Mouse (Mus musculus) embryonic facial prominence, embryonic 13.5 days (tissue): ENCODE results near the gene Arhgap15. TPM values are rescaled to one million over a fixed set of nuclear protein-coding genes. Genes with fewer than 3 reads are reported as not detected.
A peak's percentile ranks its signal among the peaks of the same experiment; 100 is the strongest.

ENCODE experiments used
- ATAC-seq: fragments of 200-750 bp; cut with Nextera tagmentation; 2 replicates; pipeline ENCODE4 v1.8.0; 2017; ENCODE audit warnings: low read depth; ENCODE audit not compliant: insufficient number of reproducible peaks, insufficient read depth, low FRiP score, low TSS enrichment
- H3K27ac ChIP-seq: fragments of 300-500 bp; sonication (generic); 2 replicates; pipeline ENCODE4 v1.5.1; 2015; ENCODE audit warnings: moderate library complexity, mild to moderate bottlenecking, inconsistent platforms
- H3K27me3 ChIP-seq: fragments of 300-500 bp; sonication (generic); 2 replicates; pipeline ENCODE4 v1.6.1; 2015; ENCODE audit warnings: mild to moderate bottlenecking, inconsistent platforms
- H3K36me3 ChIP-seq: fragments of 300-500 bp; sonication (generic); 2 replicates; pipeline ENCODE4 v1.6.1; 2015; ENCODE audit warnings: mild to moderate bottlenecking, inconsistent platforms
- H3K4me1 ChIP-seq: fragments of 300-500 bp; sonication (generic); 2 replicates; pipeline ENCODE4 v1.6.1; 2015; ENCODE audit warnings: inconsistent platforms
- H3K4me2 ChIP-seq: fragments of 300-500 bp; sonication (generic); 2 replicates; pipeline ENCODE4 v1.6.1; 2015; ENCODE audit warnings: moderate library complexity, mild to moderate bottlenecking, inconsistent platforms
- H3K4me3 ChIP-seq: fragments of 300-500 bp; sonication (generic); 2 replicates; pipeline ENCODE4 v1.5.1; 2015; ENCODE audit warnings: mild to moderate bottlenecking, inconsistent platforms
- H3K9ac ChIP-seq: fragments of 300-500 bp; sonication (generic); 2 replicates; pipeline ENCODE4 v1.6.1; 2015; ENCODE audit warnings: mild to moderate bottlenecking, inconsistent platforms
- H3K9me3 ChIP-seq: fragments of 300-500 bp; sonication (generic); 2 replicates; pipeline ENCODE4 v1.6.1; 2016; ENCODE audit warnings: inconsistent platforms
- WGBS: fragments of 180-500 bp; shearing (Covaris S2); methylation state at CpG from one replicate; pipeline ENCODE4 v1.1.7; 2015; ENCODE audit warnings: mixed read lengths; 5-methylcytosine and 5-hydroxymethylcytosine counted together
- polyA plus RNA-seq: library from polyadenylated mRNA; unstranded; fragments of >200 nt; fragmentation: Nextera tagmentation; extraction: Ambion mirVana; gene quantifications from 2 replicates; pipeline ENCODE4 v1.2.1, GENCODE M21; 2015

Arhgap15 gene
- polyA plus RNA-seq, 1 experiment from 2014 or later = 1.6 TPM

GRCm38 (mm10) chr2:44299156-44299555, 550.5 kb downstream of the Arhgap15 start:
- Histone ChIP-seq H3K9ac (no peak overlapping the region), H3K4me2 (no peak overlapping the region), H3K4me1 (peaks cover 4% of the 10 kb centered on the region; the same call in 1 of the 2 replicates), H3K9me3 (no peaks in the 10 kb centered on the region), H3K36me3 (no peaks in the 10 kb centered on the region), H3K27ac (no peak overlapping the region), H3K27me3 (no peaks in the 10 kb centered on the region), H3K4me3 (no peak overlapping the region)
- no peak for ATAC-seq
- 84% methylated on average over 3 of the region's 3 CpGs for whole genome bisulfite sequencing

- no peaks in the 10 kb centered on the region for H3K9me3 ChIP-seq
- no peak for ATAC-seq
Observed at GRCm38 (mm10) chr2:44299909-44300308, 551.3 kb downstream of the Arhgap15 start.

DNA sequence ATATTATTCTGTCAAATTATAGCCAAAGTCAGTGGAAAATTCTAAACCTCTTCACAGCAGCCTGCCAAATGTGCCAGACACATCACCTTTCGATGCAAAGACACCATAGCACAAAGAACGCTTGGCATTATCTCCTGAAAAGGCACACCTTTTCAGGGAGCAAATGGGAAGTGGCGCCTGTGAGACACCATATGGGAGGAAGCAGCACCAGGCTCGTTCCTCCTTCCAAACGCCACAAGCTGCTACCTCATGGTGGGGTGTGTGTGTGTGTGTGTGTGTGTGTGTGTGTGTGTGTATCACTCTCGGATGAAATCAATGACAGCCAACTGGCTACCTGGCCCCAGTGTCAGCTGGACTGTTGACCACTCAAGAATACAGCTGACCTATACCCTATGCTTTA, 551.8 kb downstream of the Arhgap15 start:
- ATAC-seq = no peak
- H3K36me3 ChIP-seq = no peaks in the 10 kb centered on the region
- no peak overlapping the region for H3K9ac ChIP-seq
- no peaks in the 10 kb centered on the region for H3K27me3 ChIP-seq
- H3K27ac ChIP-seq = no peak overlapping the region
- H3K4me3 ChIP-seq = no peak overlapping the region
- no peaks in the 10 kb centered on the region for H3K9me3 ChIP-seq
- 88% methylated on average over 6 of the region's 6 CpGs for WGBS
- H3K4me1 ChIP-seq = peaks cover 11% of the 10 kb centered on the region; the same call in 1 of the 2 replicates
- H3K4me2 ChIP-seq = no peak overlapping the region

More at GRCm38 (mm10) chr2:44299909-44300308, 551.3 kb downstream of the Arhgap15 start:
- no peaks in the 10 kb centered on the region for H3K36me3 ChIP-seq
- no peak overlapping the region for H3K4me3 ChIP-seq
- peaks cover 5% of the 10 kb centered on the region; the same call in 1 of the 2 replicates for H3K4me1 ChIP-seq
- H3K4me2 ChIP-seq = no peak overlapping the region
- whole genome bisulfite sequencing = 32% methylated on average over 5 of the region's 5 CpGs
- no peak overlapping the region for H3K27ac ChIP-seq
- no peak overlapping the region for H3K9ac ChIP-seq
- no peaks in the 10 kb centered on the region for H3K27me3 ChIP-seq

- Histone ChIP-seq H3K27ac (no peak overlapping the region), H3K27me3 (no peaks in the 10 kb centered on the region), H3K36me3 (no peaks in the 10 kb centered on the region), H3K9me3 (no peaks in the 10 kb centered on the region), H3K9ac (no peak overlapping the region), H3K4me1 (peaks cover 11% of the 10 kb centered on the region; the same call in 1 of the 2 replicates), H3K4me2 (peak overlapping the region; percentile 36), H3K4me3 (no peak overlapping the region)
- no peak for ATAC-seq
- 31% methylated on average over 9 of the region's 9 CpGs for WGBS
Observed at GRCm38 (mm10) chr2:44304261-44304970, 555.8 kb downstream of the Arhgap15 start.

DNA sequence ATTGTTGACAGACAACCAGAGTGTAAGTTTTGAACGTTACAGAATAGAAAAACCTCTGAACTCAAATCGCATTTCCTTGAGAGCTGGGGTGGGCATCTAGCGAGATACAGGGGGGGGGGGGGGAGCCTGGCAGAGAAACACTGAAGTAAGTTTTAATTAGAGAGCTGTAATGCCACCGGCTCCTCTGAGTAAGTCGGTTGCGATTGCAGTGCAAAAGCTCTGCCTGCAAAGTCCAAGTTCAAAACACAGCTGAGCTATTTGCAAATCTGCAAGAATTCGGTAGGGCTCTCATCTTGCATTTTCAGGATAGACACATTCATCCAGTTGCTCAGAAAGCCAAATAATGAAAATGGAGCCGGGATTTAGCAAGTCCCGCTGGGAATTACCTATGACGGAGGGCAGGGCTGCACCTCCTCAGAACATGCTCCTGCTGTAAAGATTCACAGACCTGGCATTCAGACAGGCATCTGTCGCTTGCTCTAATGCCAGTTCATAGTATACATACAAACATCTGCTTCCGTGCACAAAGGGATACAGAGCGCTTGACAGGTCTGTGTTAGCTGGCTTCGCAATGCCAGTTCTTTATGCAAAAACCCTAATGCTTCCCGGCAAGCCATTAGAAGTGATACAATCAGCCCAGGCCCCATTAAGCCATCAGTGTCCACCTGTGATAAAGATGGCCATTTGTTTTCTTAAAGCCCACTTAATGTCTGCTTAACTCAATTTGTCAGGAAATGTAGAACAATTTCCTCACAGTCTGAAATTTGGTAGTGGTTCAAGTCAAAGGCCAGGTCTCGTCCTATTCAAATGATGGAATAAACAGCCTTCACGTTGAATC, 556.6 kb downstream of the Arhgap15 start:
- H3K9ac ChIP-seq = no peak overlapping the region
- peak overlapping the region; percentile 36 for H3K4me2 ChIP-seq
- H3K9me3 ChIP-seq = no peaks in the 10 kb centered on the region
- no peak overlapping the region for H3K4me3 ChIP-seq
- no peaks in the 10 kb centered on the region for H3K27me3 ChIP-seq
- no peak overlapping the region for H3K27ac ChIP-seq
- 39% methylated on average over 17 of the region's 17 CpGs for WGBS
- H3K36me3 ChIP-seq = no peaks in the 10 kb centered on the region
- no peak for ATAC-seq
- peaks cover 7% of the 10 kb centered on the region; the same call in 1 of the 2 replicates for H3K4me1 ChIP-seq

DNA sequence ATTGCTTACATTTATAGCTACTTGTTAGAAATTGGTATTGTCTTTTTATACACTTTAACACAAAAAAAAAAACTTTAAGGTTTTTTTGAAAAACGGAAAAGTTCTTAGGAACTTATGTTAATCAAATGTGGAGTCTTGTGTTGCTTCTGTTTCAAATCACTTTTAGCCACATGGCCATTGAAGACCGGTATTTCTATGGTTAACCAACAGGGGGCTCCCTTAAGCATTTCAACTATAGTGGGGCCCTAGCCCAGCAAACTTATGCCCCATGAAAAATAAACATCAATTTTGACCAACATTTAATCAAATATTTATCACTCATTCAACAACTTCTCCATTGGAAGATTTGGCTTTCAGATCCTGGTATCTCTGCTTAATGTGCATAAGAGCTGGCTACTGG, 557.5 kb downstream of the Arhgap15 start:
- peaks cover 11% of the 10 kb centered on the region for H3K4me1 ChIP-seq
- no peak overlapping the region for H3K4me3 ChIP-seq
- no peak overlapping the region for H3K4me2 ChIP-seq
- H3K9me3 ChIP-seq = no peaks in the 10 kb centered on the region
- H3K27ac ChIP-seq = no peak overlapping the region
- no peaks in the 10 kb centered on the region for H3K27me3 ChIP-seq
- 41% methylated on average over 2 of the region's 2 CpGs for WGBS
- ATAC-seq = no peak
- no peak overlapping the region for H3K9ac ChIP-seq
- H3K36me3 ChIP-seq = no peaks in the 10 kb centered on the region

DNA sequence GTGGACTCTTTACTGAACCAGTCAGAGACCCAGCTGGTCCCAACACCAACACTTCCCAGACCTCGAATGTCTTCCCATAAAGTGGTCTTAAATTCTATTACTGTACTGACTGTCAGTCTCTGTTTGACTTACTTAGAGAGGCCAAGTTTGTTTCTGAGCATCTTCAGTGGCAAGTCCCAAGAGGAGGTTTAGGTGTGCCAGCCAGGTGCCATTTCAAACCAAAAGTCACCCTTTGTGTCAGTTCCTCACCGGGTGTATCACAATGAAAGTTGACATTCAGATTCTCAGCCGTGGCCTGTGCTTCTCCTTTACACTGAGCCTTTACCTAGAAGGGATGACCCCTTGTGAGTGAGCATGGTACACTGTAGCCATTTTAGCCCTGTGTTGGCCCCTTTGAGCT, 560.5 kb downstream of the Arhgap15 start:
- Histone ChIP-seq H3K27ac (no peak overlapping the region), H3K9me3 (no peaks in the 10 kb centered on the region), H3K9ac (no peak overlapping the region), H3K36me3 (no peaks in the 10 kb centered on the region), H3K4me2 (no peak overlapping the region), H3K27me3 (no peaks in the 10 kb centered on the region), H3K4me3 (no peak overlapping the region), H3K4me1 (peaks cover 12% of the 10 kb centered on the region)
- ATAC-seq = no peak
- 89% methylated on average over 3 of the region's 3 CpGs for WGBS

GRCm38 (mm10) chr2:44309556-44309955, 560.9 kb downstream of the Arhgap15 start:
- Histone ChIP-seq H3K27ac (no peak overlapping the region), H3K4me3 (no peak overlapping the region), H3K27me3 (no peaks in the 10 kb centered on the region), H3K9ac (no peak overlapping the region), H3K9me3 (no peaks in the 10 kb centered on the region), H3K4me1 (peaks cover 12% of the 10 kb centered on the region), H3K4me2 (no peak overlapping the region), H3K36me3 (no peaks in the 10 kb centered on the region)
- ATAC-seq = no peak
- WGBS = 55% methylated on average over 1 of the region's 1 CpGs

DNA sequence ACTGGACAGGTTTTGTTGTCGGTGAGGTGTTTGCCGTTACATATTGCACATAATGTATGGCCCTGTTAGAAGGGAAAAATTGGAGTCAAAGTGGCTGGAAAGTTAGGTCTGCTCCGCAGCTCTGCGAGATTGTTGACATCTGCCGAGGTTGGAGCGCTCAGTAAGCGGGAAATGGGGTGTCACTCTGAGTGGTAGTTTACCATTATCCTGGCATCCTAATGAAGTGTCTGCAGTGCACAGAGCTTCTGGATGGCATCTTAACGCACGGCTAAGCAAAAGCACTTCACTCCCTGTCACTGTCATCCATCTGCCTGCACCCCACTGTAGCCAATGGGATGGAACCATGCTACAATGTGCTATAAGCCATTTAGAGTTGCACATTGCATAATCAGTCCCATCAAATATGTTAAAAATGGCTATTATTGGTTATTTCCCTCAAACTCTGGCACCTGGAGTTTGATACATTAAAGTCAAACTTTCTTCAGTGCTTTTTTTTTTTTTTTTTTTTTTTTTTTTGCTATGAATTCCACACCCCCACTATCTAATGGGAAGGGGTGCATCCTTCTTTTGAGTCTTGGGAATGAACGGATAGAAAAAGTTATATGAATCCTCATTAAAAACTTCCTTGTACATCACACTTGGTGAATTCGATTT, 561.6 kb downstream of the Arhgap15 start:
- WGBS = 85% methylated on average over 11 of the region's 11 CpGs

DNA sequence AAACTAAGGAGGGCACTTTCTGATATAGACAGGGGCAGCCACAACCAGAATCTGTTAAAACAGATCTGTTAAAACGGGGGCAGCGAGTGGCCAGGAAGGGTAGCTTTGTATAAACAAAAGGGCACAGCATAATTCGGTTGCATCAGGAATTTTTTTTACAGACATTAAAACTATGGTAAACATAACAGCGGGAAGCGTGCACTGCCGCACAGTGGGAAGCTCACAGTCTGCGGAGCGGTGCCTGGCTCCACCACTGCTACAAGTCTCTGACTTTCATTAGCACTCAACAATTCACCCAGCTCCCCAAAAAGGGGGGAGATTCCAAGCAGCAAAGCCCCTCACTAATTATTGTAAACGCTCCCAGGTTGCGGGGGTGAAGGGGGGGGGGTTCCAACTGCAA, 562.6 kb downstream of the Arhgap15 start:
- peak overlapping the region; percentile 26 for H3K4me3 ChIP-seq
- H3K36me3 ChIP-seq = no peaks in the 10 kb centered on the region
- peak overlapping the region; percentile 51 for H3K27ac ChIP-seq
- H3K4me2 ChIP-seq = peak overlapping the region; percentile 53
- peaks cover 4% of the 10 kb centered on the region; the same call in 1 of the 2 replicates for H3K4me1 ChIP-seq
- no peaks in the 10 kb centered on the region for H3K27me3 ChIP-seq
- ATAC-seq = peak; percentile 62; the same call in 1 of the 2 replicates
- WGBS = 4% methylated on average over 10 of the region's 10 CpGs
- no peaks in the 10 kb centered on the region for H3K9me3 ChIP-seq
- H3K9ac ChIP-seq = 0 out of 2 replicates have a peak overlapping the region, but pooled peaks have one; percentile 32

More for the DNA sequence above, 561.6 kb downstream of the Arhgap15 start:
- no peaks in the 10 kb centered on the region for H3K27me3 ChIP-seq
- H3K36me3 ChIP-seq = no peaks in the 10 kb centered on the region
- peaks cover 7% of the 10 kb centered on the region for H3K4me1 ChIP-seq
- no peak overlapping the region for H3K4me3 ChIP-seq
- H3K4me2 ChIP-seq = no peak overlapping the region
- H3K9me3 ChIP-seq = no peaks in the 10 kb centered on the region
- ATAC-seq = no peak
- no peak overlapping the region for H3K9ac ChIP-seq
- no peak overlapping the region for H3K27ac ChIP-seq

DNA sequence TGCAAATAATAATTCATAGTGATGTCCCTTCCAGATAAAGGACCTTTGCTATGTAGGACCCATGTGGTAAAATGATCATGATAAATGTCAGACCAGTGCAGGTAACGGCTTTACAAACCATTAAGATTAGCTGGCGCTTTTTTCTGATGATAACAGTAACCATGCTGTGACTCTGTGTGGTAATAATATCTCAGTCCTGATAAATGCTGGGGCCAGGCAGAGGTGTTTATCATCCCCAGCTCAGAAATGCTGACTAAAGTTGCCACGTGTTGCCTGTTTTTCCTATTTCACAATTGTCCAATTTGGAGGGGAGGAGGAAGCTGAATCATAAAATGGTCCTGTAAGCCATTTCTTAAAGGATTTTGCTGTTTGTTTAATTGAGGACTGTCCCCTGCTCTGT, 564.9 kb downstream of the Arhgap15 start:
- Histone ChIP-seq H3K4me3 (no peak overlapping the region), H3K4me2 (no peak overlapping the region), H3K9me3 (no peaks in the 10 kb centered on the region), H3K27me3 (no peaks in the 10 kb centered on the region), H3K36me3 (no peaks in the 10 kb centered on the region), H3K9ac (no peak overlapping the region), H3K27ac (no peak overlapping the region), H3K4me1 (peaks cover 6% of the 10 kb centered on the region; the same call in 1 of the 2 replicates)
- no peak for ATAC-seq
- WGBS = 83% methylated on average over 3 of the region's 3 CpGs
